Mouse (Mus musculus) lung, embryonic 14.5 days (tissue): Measurements from ENCODE around the gene Cd209f. TPM values are rescaled to one million over a fixed set of nuclear protein-coding genes. Genes with fewer than 3 reads are reported as not detected.

Experiments used
- polyA plus RNA-seq: library from polyadenylated mRNA; unstranded; fragments of >200 nt; fragmentation: Nextera tagmentation; extraction: Ambion mirVana; gene quantifications from 2 replicates; pipeline ENCODE4 v1.2.1, GENCODE M21; 2014

Cd209f gene
- polyA plus RNA-seq, 1 experiment from 2014 or later: not detected

Other genes starting within 250 kb of the Cd209f start
- not detected in 2 replicates for gene Cd209d, start 227.3 kb downstream of the Cd209f start, polyA plus RNA-seq
- not detected in 2 replicates for gene Cd209b, start 179.0 kb downstream of the Cd209f start, polyA plus RNA-seq
- 0.42 and 0.53 TPM in 2 replicates for gene Cd209c, start 151.1 kb downstream of the Cd209f start, polyA plus RNA-seq
- not detected in 2 replicates for gene Cd209g, start 28.3 kb upstream of the Cd209f start, polyA plus RNA-seq
- gene Evi5l, start 60.7 kb upstream of the Cd209f start, polyA plus RNA-seq: 21.7 and 26.8 TPM in 2 replicates
- gene Prr36, start 111.6 kb upstream of the Cd209f start, polyA plus RNA-seq: 9.7 TPM in 2 replicates
- 1.9 and 2.3 TPM in 2 replicates for gene Lrrc8e, start 121.0 kb upstream of the Cd209f start, polyA plus RNA-seq
- 16.2 and 20.9 TPM in 2 replicates for gene Map2k7, start 132.9 kb upstream of the Cd209f start, polyA plus RNA-seq
- 1.2 and 1.5 TPM in 2 replicates for gene Gm49320, start 133.0 kb upstream of the Cd209f start, polyA plus RNA-seq
- 2.0 and 3.2 TPM in 2 replicates for gene Tgfbr3l, start 142.4 kb upstream of the Cd209f start, polyA plus RNA-seq
- 60.6 and 63.5 TPM in 2 replicates for gene Snapc2, start 147.2 kb upstream of the Cd209f start, polyA plus RNA-seq
- gene Ctxn1, start 153.4 kb upstream of the Cd209f start, polyA plus RNA-seq: 65.7 and 80.7 TPM in 2 replicates
- 74.9 and 77.0 TPM in 2 replicates for gene Timm44, start 170.1 kb upstream of the Cd209f start, polyA plus RNA-seq
- gene Ccl25, start 219.4 kb upstream of the Cd209f start, polyA plus RNA-seq: 16.2 and 16.4 TPM in 2 replicates
- gene Elavl1, start 219.6 kb upstream of the Cd209f start, polyA plus RNA-seq: 307 and 319 TPM in 2 replicates